Comparison of ENCODE assay signal across 30 mouse cellular contexts in genomic region chr10:10929672-10930071, GRCm38 (mm10).
A peak's percentile ranks its signal among the peaks of the same experiment; 100 is the strongest.
DNase-seq lines count a peak whose midpoint lies in the region; ATAC-seq and TF ChIP-seq lines count a peak whose summit lies in the region.
"Had no signal": no experiment of that assay in that cellular context is flagged by ENCODE, and none has a peak within 500 bp of the region (broad histone marks: within the 10 kb centered on the region; RNA-seq: fewer than 3 reads in every experiment).

No protein-coding gene starts in this region.

- no peak for TF ChIP-seq CTCF in left cerebral cortex, adult 2 months (IDR thresholded peaks at IDR 0.05)
- no peak for TF ChIP-seq CTCF in thymus, adult 2 months (IDR thresholded peaks at IDR 0.05; ENCODE audit: borderline replicate concordance, control insufficient read depth, extremely low read depth, insufficient read depth, low read length, poor library complexity)

- H3K27me3 ChIP-seq in forebrain, embryonic 13.5 days, result no peaks in the 10 kb centered on the region
- no peaks in the 10 kb centered on the region for H3K27me3 ChIP-seq in forebrain, embryonic 10.5 days (ENCODE audit: poor library complexity, severe bottlenecking)
- no peaks in the 10 kb centered on the region for H3K27me3 ChIP-seq in forebrain, embryonic 16.5 days (replicated peaks; ENCODE audit: control insufficient read depth, insufficient read depth, low read length)
- no peaks in the 10 kb centered on the region for H3K27me3 ChIP-seq in midbrain, embryonic 14.5 days (ENCODE audit: control insufficient read depth, insufficient read depth, low read length)
- no peaks in the 10 kb centered on the region for H3K27me3 ChIP-seq in thymus, adult 2 months (ENCODE audit: control insufficient read depth, insufficient read depth, low read length)
- H3K27me3 ChIP-seq: heart, embryonic 15.5 days; hindbrain, embryonic 15.5 days; limb, embryonic 13.5 days; lung, embryonic 15.5 days; neural tube, embryonic 13.5 days had no signal

- intact Hi-C loops in left cerebral cortex, adult 2 months (cut with DNase I), result loop anchor here (5.0 kb wide), 2 partner anchors 117 to 237 kb away; no protein-coding TSS in a partner anchor
- intact Hi-C loops in left cerebral cortex, postnatal 10 days (cut with DNase I), result no loop called here

- no peak for DNase-seq in forebrain, embryonic 10.5 days (ENCODE audit: extremely low spot score, low spot score)
- no peak for DNase-seq in left cerebral cortex, adult 2 months (ENCODE audit: extremely low spot score in 1 of 2, low spot score in 2 of 2)
- DNase-seq in left cerebral cortex, postnatal 10 days (ENCODE audit: extremely low spot score in 1 of 2, low spot score in 2 of 2), result no peak
- DNase-seq in midbrain, embryonic 14.5 days, result peak; percentile 13
- DNase-seq in thymus, adult 2 months, result no peak
- DNase-seq: adrenal gland, adult 2 months; adrenal gland, postnatal 36 days; B cell, adult 2 months; cerebellum, adult 8-10 months; cerebellum, postnatal 25 days; gastrocnemius, postnatal 25 days; heart, adult 11 months; kidney, adult 9 months; kidney, postnatal 10 days; layer of hippocampus, adult 9-11 months; right cerebral cortex, postnatal 4 days; thymus, adult 18-20 months; thymus, postnatal 4 days had no signal

- no peak overlapping the region for H3K4me3 ChIP-seq in forebrain, embryonic 13.5 days
- no peak overlapping the region for H3K4me3 ChIP-seq in forebrain, embryonic 10.5 days
- H3K4me3 ChIP-seq in left cerebral cortex, adult 2 months, result no peak overlapping the region
- H3K4me3 ChIP-seq in forebrain, embryonic 16.5 days (replicated peaks; ENCODE audit: low read length), result no peak overlapping the region
- H3K4me3 ChIP-seq in midbrain, embryonic 14.5 days (replicated peaks; ENCODE audit: low read depth, low read length), result no peak overlapping the region
- no peak overlapping the region for H3K4me3 ChIP-seq in thymus, adult 2 months (ENCODE audit: control insufficient read depth, insufficient read depth, low read length)
- H3K4me3 ChIP-seq: erythroblast, embryonic 14.5 days; heart, embryonic 10.5 days; heart, embryonic 15.5 days; hindbrain, embryonic 15.5 days; limb, embryonic 13.5 days; lung, embryonic 15.5 days; neural tube, embryonic 13.5 days had no signal

- no peak for TF ChIP-seq POLR2A in thymus, adult 2 months (IDR thresholded peaks at IDR 0.05; ENCODE audit: control insufficient read depth, extremely low read depth, insufficient read depth, low read length, poor library complexity)

- no peak overlapping the region for H3K27ac ChIP-seq in forebrain, embryonic 13.5 days
- no peak overlapping the region for H3K27ac ChIP-seq in forebrain, embryonic 10.5 days
- peak overlapping the region; percentile 33 for H3K27ac ChIP-seq in left cerebral cortex, adult 2 months
- H3K27ac ChIP-seq in forebrain, embryonic 16.5 days (ENCODE audit: low read length), result no peak overlapping the region
- H3K27ac ChIP-seq in midbrain, embryonic 14.5 days (replicated peaks; ENCODE audit: low read depth, low read length), result no peak overlapping the region
- no peak overlapping the region for H3K27ac ChIP-seq in thymus, adult 2 months (ENCODE audit: control insufficient read depth, insufficient read depth, low read length)
- H3K27ac ChIP-seq: heart, embryonic 10.5 days; heart, embryonic 15.5 days; hindbrain, embryonic 15.5 days; limb, embryonic 13.5 days; lung, embryonic 15.5 days; neural tube, embryonic 13.5 days; stomach, postnatal 0 days had no signal

- H3K36me3 ChIP-seq in forebrain, embryonic 13.5 days (ENCODE audit: poor library complexity, severe bottlenecking), result no peaks in the 10 kb centered on the region
- no peaks in the 10 kb centered on the region for H3K36me3 ChIP-seq in forebrain, embryonic 10.5 days (replicated peaks)
- no peaks in the 10 kb centered on the region for H3K36me3 ChIP-seq in forebrain, embryonic 16.5 days (ENCODE audit: control insufficient read depth, insufficient read depth)
- no peaks in the 10 kb centered on the region for H3K36me3 ChIP-seq in midbrain, embryonic 14.5 days (ENCODE audit: control insufficient read depth, insufficient read depth, low read length)
- no peaks in the 10 kb centered on the region for H3K36me3 ChIP-seq in thymus, adult 2 months (ENCODE audit: control insufficient read depth, insufficient read depth, low read length)
- H3K36me3 ChIP-seq: heart, embryonic 10.5 days; heart, embryonic 15.5 days; hindbrain, embryonic 15.5 days; limb, embryonic 13.5 days; lung, embryonic 15.5 days; neural tube, embryonic 13.5 days had no signal

- H3K9me3 ChIP-seq in forebrain, embryonic 13.5 days (replicated peaks), result no peaks in the 10 kb centered on the region
- H3K9me3 ChIP-seq in forebrain, embryonic 10.5 days, result no peaks in the 10 kb centered on the region
- no peaks in the 10 kb centered on the region for H3K9me3 ChIP-seq in forebrain, embryonic 16.5 days (ENCODE audit: control insufficient read depth, low read length)
- H3K9me3 ChIP-seq in midbrain, embryonic 14.5 days (ENCODE audit: control insufficient read depth, low read length), result no peaks in the 10 kb centered on the region
- H3K9me3 ChIP-seq: heart, embryonic 10.5 days; heart, embryonic 15.5 days; hindbrain, embryonic 15.5 days; limb, embryonic 13.5 days; lung, embryonic 15.5 days; neural tube, embryonic 13.5 days had no signal

- no peak overlapping the region for H3K4me2 ChIP-seq in forebrain, embryonic 13.5 days
- H3K4me2 ChIP-seq in forebrain, embryonic 16.5 days (ENCODE audit: low read length), result no peak overlapping the region
- no peak overlapping the region for H3K4me2 ChIP-seq in midbrain, embryonic 14.5 days (ENCODE audit: low read length)
- H3K4me2 ChIP-seq: heart, embryonic 15.5 days; hindbrain, embryonic 15.5 days; limb, embryonic 13.5 days; liver, embryonic 11.5 days; lung, embryonic 15.5 days; neural tube, embryonic 13.5 days had no signal

- ATAC-seq in forebrain, embryonic 13.5 days, result peak; percentile 65; the same call in 1 of the 2 replicates
- ATAC-seq in forebrain, embryonic 16.5 days, result peak; percentile 18; the same call in 1 of the 2 replicates
- no peak for ATAC-seq in midbrain, embryonic 14.5 days (ENCODE audit: low FRiP score, low TSS enrichment)
- ATAC-seq: intestine, embryonic 16.5 days had no signal

- no peak overlapping the region for H3K9ac ChIP-seq in forebrain, embryonic 13.5 days
- H3K9ac ChIP-seq in forebrain, embryonic 16.5 days (replicated peaks; ENCODE audit: low read depth, low read length), result no peak overlapping the region
- no peak overlapping the region for H3K9ac ChIP-seq in midbrain, embryonic 14.5 days (replicated peaks; ENCODE audit: low read length)
- H3K9ac ChIP-seq: heart, embryonic 15.5 days; hindbrain, embryonic 15.5 days; limb, embryonic 13.5 days; lung, embryonic 15.5 days; neural tube, embryonic 13.5 days had no signal

- H3K4me1 ChIP-seq in forebrain, embryonic 13.5 days, result peaks cover 11% of the 10 kb centered on the region
- H3K4me1 ChIP-seq in forebrain, embryonic 10.5 days, result peaks cover 14% of the 10 kb centered on the region
- peaks cover 2% of the 10 kb centered on the region; the same call in 1 of the 2 replicates for H3K4me1 ChIP-seq in forebrain, embryonic 16.5 days (replicated peaks; ENCODE audit: control insufficient read depth, insufficient read depth, low read length)
- H3K4me1 ChIP-seq in midbrain, embryonic 14.5 days (ENCODE audit: control insufficient read depth, insufficient read depth, low read length), result peaks cover 11% of the 10 kb centered on the region; the same call in 1 of the 2 replicates
- no peaks in the 10 kb centered on the region for H3K4me1 ChIP-seq in thymus, adult 2 months (replicated peaks; ENCODE audit: control insufficient read depth, insufficient read depth, low read length)
- H3K4me1 ChIP-seq: heart, embryonic 10.5 days; heart, embryonic 15.5 days; hindbrain, embryonic 15.5 days; limb, embryonic 13.5 days; lung, embryonic 15.5 days; neural tube, embryonic 13.5 days had no signal

- WGBS in forebrain, embryonic 13.5 days, result 33% methylated on average over 2 of the region's 2 CpGs
- 69% methylated on average over 2 of the region's 2 CpGs for WGBS in forebrain, embryonic 10.5 days
- WGBS in forebrain, embryonic 16.5 days, result 48% methylated on average over 2 of the region's 2 CpGs
- 17% methylated on average over 2 of the region's 2 CpGs for WGBS in midbrain, embryonic 14.5 days
- 98% methylated on average over 2 of the region's 2 CpGs for WGBS in thymus, adult 2 months
